ENCODE assay signal across 9 mouse cellular contexts in the genomic region with DNA sequence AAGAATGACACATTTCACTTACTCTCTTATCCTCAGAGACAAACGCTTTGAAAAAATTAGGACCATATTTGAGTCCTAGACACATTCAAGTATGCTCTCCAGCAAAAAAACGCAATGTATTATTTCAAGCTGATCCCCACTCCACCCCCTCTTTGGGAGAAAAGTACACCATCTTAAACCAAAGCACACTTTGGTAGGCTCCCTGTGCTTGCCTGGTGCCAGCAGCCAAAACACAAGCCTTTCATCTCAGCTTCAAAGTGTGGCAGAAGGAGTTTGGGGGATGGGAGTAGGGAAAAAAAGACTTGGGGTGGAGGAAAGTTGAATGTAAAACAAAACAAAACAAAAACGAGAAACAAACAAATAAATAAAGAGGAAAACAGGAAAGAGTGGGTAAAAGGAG.
A peak's percentile ranks its signal among the peaks of the same experiment; 100 is the strongest.
DNase-seq lines count a peak whose midpoint lies in the region; ATAC-seq and TF ChIP-seq lines count a peak whose summit lies in the region.
"Had no signal": no experiment of that assay in that cellular context is flagged by ENCODE, and none has a peak within 500 bp of the region (broad histone marks: within the 10 kb centered on the region; RNA-seq: fewer than 3 reads in every experiment).

No protein-coding gene starts in this region.

- H3K9me3 ChIP-seq in lung, postnatal 0 days (ENCODE audit: low read length), result no peaks in the 10 kb centered on the region
- H3K9me3 ChIP-seq in forebrain, embryonic 11.5 days (ENCODE audit: control insufficient read depth, low read length), result no peaks in the 10 kb centered on the region
- no peaks in the 10 kb centered on the region for H3K9me3 ChIP-seq in intestine, embryonic 16.5 days (ENCODE audit: control insufficient read depth, low read length)
- H3K9me3 ChIP-seq in stomach, embryonic 14.5 days (ENCODE audit: control insufficient read depth, low read depth, low read length), result no peaks in the 10 kb centered on the region
- H3K9me3 ChIP-seq: megakaryocyte, embryonic 14.5 days had no signal

- H3K27me3 ChIP-seq in lung, postnatal 0 days (replicated peaks; ENCODE audit: insufficient read depth, low read length), result no peaks in the 10 kb centered on the region
- H3K27me3 ChIP-seq in forebrain, embryonic 11.5 days (ENCODE audit: control insufficient read depth, insufficient read depth, low read length), result no peaks in the 10 kb centered on the region
- no peaks in the 10 kb centered on the region for H3K27me3 ChIP-seq in intestine, embryonic 16.5 days (replicated peaks; ENCODE audit: control insufficient read depth, insufficient read depth, low read length)
- H3K27me3 ChIP-seq in stomach, embryonic 14.5 days (ENCODE audit: control insufficient read depth, insufficient read depth, low read length), result no peaks in the 10 kb centered on the region
- H3K27me3 ChIP-seq: megakaryocyte, embryonic 14.5 days had no signal

- no peaks in the 10 kb centered on the region for H3K4me1 ChIP-seq in lung, postnatal 0 days (ENCODE audit: insufficient read depth, low read depth, low read length)
- H3K4me1 ChIP-seq in forebrain, embryonic 11.5 days (replicated peaks; ENCODE audit: control insufficient read depth, insufficient read depth, low read length), result peaks cover 3% of the 10 kb centered on the region; the same call in 1 of the 2 replicates
- H3K4me1 ChIP-seq in intestine, embryonic 16.5 days (ENCODE audit: control insufficient read depth, insufficient read depth, low read length), result no peaks in the 10 kb centered on the region
- no peaks in the 10 kb centered on the region; the same call in 1 of the 2 replicates for H3K4me1 ChIP-seq in stomach, embryonic 14.5 days (ENCODE audit: control insufficient read depth, insufficient read depth, low read length)
- H3K4me1 ChIP-seq: megakaryocyte, embryonic 14.5 days had no signal

- TF ChIP-seq EP300 in lung, postnatal 0 days (IDR thresholded peaks at IDR 0.05), result no peak

- no peak for TF ChIP-seq CTCF in lung, postnatal 0 days (IDR thresholded peaks at IDR 0.05)

- H3K9ac ChIP-seq in lung, postnatal 0 days (replicated peaks; ENCODE audit: low read depth), result no peak overlapping the region
- no peak overlapping the region for H3K9ac ChIP-seq in forebrain, embryonic 11.5 days (ENCODE audit: low read length)
- H3K9ac ChIP-seq in intestine, embryonic 16.5 days (ENCODE audit: low read depth, low read length), result no peak overlapping the region
- no peak overlapping the region for H3K9ac ChIP-seq in stomach, embryonic 14.5 days (replicated peaks; ENCODE audit: low read depth, low read length)

- H3K4me3 ChIP-seq in lung, postnatal 0 days (ENCODE audit: low read depth, low read length), result no peak overlapping the region
- H3K4me3 ChIP-seq in forebrain, embryonic 11.5 days (ENCODE audit: low read depth, low read length), result 0 out of 2 replicates have a peak overlapping the region, but pooled peaks have one; percentile 7
- H3K4me3 ChIP-seq in intestine, embryonic 16.5 days (ENCODE audit: low read length), result no peak overlapping the region
- peak overlapping the region; percentile 15; the same call in 1 of the 2 replicates for H3K4me3 ChIP-seq in stomach, embryonic 14.5 days (ENCODE audit: low read depth, low read length)
- H3K4me3 ChIP-seq: megakaryocyte, embryonic 14.5 days had no signal

- no peak for DNase-seq in lung, postnatal 0 days (ENCODE audit: low spot score)
- DNase-seq in lung, postnatal 36 days, result no peak
- no peak for DNase-seq in forebrain, embryonic 11.5 days (ENCODE audit: low spot score)
- DNase-seq in right cerebral cortex, postnatal 25 days, result no peak
- DNase-seq in testis, postnatal 10 days (ENCODE audit: low spot score), result no peak

- 0 out of 2 replicates have a peak, but pooled peaks have one; percentile 25 for ATAC-seq in lung, postnatal 0 days
- peak; percentile 61 for ATAC-seq in forebrain, embryonic 11.5 days (replicated peaks; ENCODE audit: low FRiP score)
- no peak for ATAC-seq in intestine, embryonic 16.5 days
- no peak for ATAC-seq in stomach, embryonic 14.5 days (ENCODE audit: insufficient number of reproducible peaks, insufficient read depth, low FRiP score, low read depth)
- ATAC-seq in megakaryocyte, adult 5-6 weeks (ENCODE audit: poor library complexity, severe bottlenecking), result no peak

- H3K27ac ChIP-seq in lung, postnatal 0 days (ENCODE audit: low read length), result no peak overlapping the region
- peak overlapping the region; percentile 26 for H3K27ac ChIP-seq in forebrain, embryonic 11.5 days (ENCODE audit: low read depth, low read length)
- no peak overlapping the region for H3K27ac ChIP-seq in intestine, embryonic 16.5 days (ENCODE audit: low read length)
- H3K27ac ChIP-seq in stomach, embryonic 14.5 days (ENCODE audit: low read length), result no peak overlapping the region

- no peaks in the 10 kb centered on the region for H3K36me3 ChIP-seq in lung, postnatal 0 days (ENCODE audit: insufficient read depth, low read length)
- no peaks in the 10 kb centered on the region for H3K36me3 ChIP-seq in forebrain, embryonic 11.5 days (ENCODE audit: control insufficient read depth, insufficient read depth, low read length)
- H3K36me3 ChIP-seq in intestine, embryonic 16.5 days (ENCODE audit: control insufficient read depth, insufficient read depth, low read length), result no peaks in the 10 kb centered on the region
- H3K36me3 ChIP-seq in stomach, embryonic 14.5 days (ENCODE audit: control insufficient read depth, insufficient read depth, low read length), result no peaks in the 10 kb centered on the region

- H3K4me2 ChIP-seq in lung, postnatal 0 days (replicated peaks; ENCODE audit: low read depth, low read length), result peak overlapping the region; percentile 41; the same call in 1 of the 2 replicates
- peak overlapping the region; percentile 42 for H3K4me2 ChIP-seq in forebrain, embryonic 11.5 days (ENCODE audit: low read depth, low read length, severe bottlenecking)
- H3K4me2 ChIP-seq in intestine, embryonic 16.5 days (ENCODE audit: low read depth, low read length), result peak overlapping the region; percentile 31
- H3K4me2 ChIP-seq in stomach, embryonic 14.5 days (replicated peaks; ENCODE audit: low read depth, low read length), result peak overlapping the region; percentile 26

- WGBS in lung, postnatal 0 days, result 9% methylated on average over 3 of the region's 3 CpGs
- 5% methylated on average over 3 of the region's 3 CpGs for WGBS in forebrain, embryonic 11.5 days
- 32% methylated on average over 3 of the region's 3 CpGs for WGBS in intestine, embryonic 16.5 days
- WGBS in stomach, embryonic 14.5 days, result 26% methylated on average over 3 of the region's 3 CpGs

Comparison
In these comparisons a context has a peak if more than half of its experiments do, and no peak if none do; other contexts are left out.
1. ATAC-seq: peak in lung, postnatal 0 days (single experiment) and forebrain, embryonic 11.5 days (single experiment); none in intestine, embryonic 16.5 days (single experiment), stomach, embryonic 14.5 days (single experiment) and megakaryocyte, adult 5-6 weeks (single experiment).
2. H3K4me3 ChIP-seq: peak in forebrain, embryonic 11.5 days (single experiment) and stomach, embryonic 14.5 days (single experiment); none in lung, postnatal 0 days (single experiment) and intestine, embryonic 16.5 days (single experiment).
3. Peak in every context shown above with its lines, with median percentiles within 50 percentile points of each other: H3K4me2 ChIP-seq.